Mouse (Mus musculus) heart, embryonic 12.5 days (tissue): ENCODE results near the gene Klhl5. TPM values are rescaled to one million over a fixed set of nuclear protein-coding genes. Genes with fewer than 3 reads are reported as not detected.

Experiments used
- ATAC-seq: fragments of 200-750 bp; cut with Nextera tagmentation; 2 replicates; pipeline ENCODE4 v1.8.0; 2017; ENCODE audit warnings: moderate TSS enrichment, moderate library complexity; ENCODE audit not compliant: insufficient number of reproducible peaks, low FRiP score
- H3K27ac ChIP-seq: fragments of 300-500 bp; sonication (generic); 2 replicates; pipeline ENCODE4 v1.5.1; 2016; ENCODE audit warnings: mild to moderate bottlenecking, moderate library complexity; ENCODE audit not compliant: poor library complexity, severe bottlenecking
- H3K27me3 ChIP-seq: fragments of 300-500 bp; sonication (generic); replicated peaks from 2 replicates; pipeline ENCODE4 v1.6.1; 2016; ENCODE audit warnings: mild to moderate bottlenecking, moderate library complexity
- H3K36me3 ChIP-seq: fragments of 300-500 bp; sonication (generic); 2 replicates; pipeline ENCODE4 v1.6.1; 2016; ENCODE audit warnings: mild to moderate bottlenecking, moderate library complexity
- H3K4me1 ChIP-seq: fragments of 300-500 bp; sonication (generic); replicated peaks from 2 replicates; pipeline ENCODE4 v1.6.1; 2016; ENCODE audit warnings: mild to moderate bottlenecking
- H3K4me2 ChIP-seq: fragments of 300-500 bp; sonication (generic); 2 replicates; pipeline ENCODE4 v1.6.1; 2016; ENCODE audit warnings: mild to moderate bottlenecking, moderate library complexity
- H3K4me3 ChIP-seq: fragments of 300-500 bp; sonication (generic); 2 replicates; pipeline ENCODE4 v1.5.1; 2016; ENCODE audit warnings: mild to moderate bottlenecking
- H3K9ac ChIP-seq: fragments of 300-500 bp; sonication (generic); 2 replicates; pipeline ENCODE4 v1.6.1; 2016; ENCODE audit warnings: mild to moderate bottlenecking, moderate library complexity
- H3K9me3 ChIP-seq: fragments of 300-500 bp; sonication (generic); replicated peaks from 2 replicates; pipeline ENCODE4 v1.6.1; 2016; ENCODE audit warnings: mild to moderate bottlenecking, moderate library complexity
- WGBS: fragments of 180-500 bp; shearing (Covaris S2); methylation state at CpG from one replicate; pipeline ENCODE4 v1.1.7; 2016; 5-methylcytosine and 5-hydroxymethylcytosine counted together
- polyA plus RNA-seq: library from polyadenylated mRNA; unstranded; fragments of >200 nt; fragmentation: Nextera tagmentation; extraction: Ambion mirVana; gene quantifications from 2 replicates; pipeline ENCODE4 v1.2.1, GENCODE M21; 2016

Gene Klhl5
- polyA plus RNA-seq, 1 experiment from 2014 or later, result 18.8 TPM

DNA sequence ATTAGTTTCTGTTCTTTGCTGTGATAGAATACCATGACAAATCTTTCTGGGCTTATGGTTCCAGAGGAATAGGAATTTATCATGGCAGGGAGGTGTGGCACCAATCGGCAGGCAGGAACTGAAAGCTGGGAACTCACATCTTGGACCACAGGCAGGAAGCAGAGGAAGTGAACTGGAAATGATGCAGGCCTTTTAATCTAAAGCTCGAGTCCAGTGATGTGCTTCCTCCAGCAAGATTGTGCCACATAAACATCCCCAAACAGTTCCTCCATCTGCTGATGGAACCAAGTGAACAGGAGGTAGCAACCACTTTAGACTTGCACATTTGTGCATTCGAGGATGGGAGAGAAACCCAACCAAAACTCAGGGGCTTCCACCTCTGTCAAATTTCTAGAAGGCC is 12.6 kb downstream of the Klhl5 start:
- Histone ChIP-seq H3K4me2 (no peak overlapping the region), H3K4me1 (peaks cover 4% of the 10 kb centered on the region; the same call in 1 of the 2 replicates), H3K27me3 (no peaks in the 10 kb centered on the region), H3K9ac (no peak overlapping the region), H3K27ac (0 out of 2 replicates have a peak overlapping the region, but pooled peaks have one; percentile 24), H3K9me3 (no peaks in the 10 kb centered on the region), H3K4me3 (no peak overlapping the region), H3K36me3 (peaks cover 18% of the 10 kb centered on the region)
- ATAC-seq, result no peak
- 53% methylated on average over 3 of the region's 3 CpGs for WGBS

- H3K4me3 ChIP-seq, result no peak overlapping the region
- no peaks in the 10 kb centered on the region for H3K36me3 ChIP-seq
- H3K9ac ChIP-seq, result no peak overlapping the region
- H3K9me3 ChIP-seq, result no peaks in the 10 kb centered on the region
- 71% methylated on average over 3 of the region's 3 CpGs for WGBS
- H3K4me2 ChIP-seq, result no peak overlapping the region
- H3K27ac ChIP-seq, result no peak overlapping the region
- no peak for ATAC-seq
- H3K27me3 ChIP-seq, result no peaks in the 10 kb centered on the region
- peaks cover 4% of the 10 kb centered on the region; the same call in 1 of the 2 replicates for H3K4me1 ChIP-seq
These were observed 15.3 kb downstream of the Klhl5 start for GRCm38 (mm10) chr5:65122616-65123015.

DNA sequence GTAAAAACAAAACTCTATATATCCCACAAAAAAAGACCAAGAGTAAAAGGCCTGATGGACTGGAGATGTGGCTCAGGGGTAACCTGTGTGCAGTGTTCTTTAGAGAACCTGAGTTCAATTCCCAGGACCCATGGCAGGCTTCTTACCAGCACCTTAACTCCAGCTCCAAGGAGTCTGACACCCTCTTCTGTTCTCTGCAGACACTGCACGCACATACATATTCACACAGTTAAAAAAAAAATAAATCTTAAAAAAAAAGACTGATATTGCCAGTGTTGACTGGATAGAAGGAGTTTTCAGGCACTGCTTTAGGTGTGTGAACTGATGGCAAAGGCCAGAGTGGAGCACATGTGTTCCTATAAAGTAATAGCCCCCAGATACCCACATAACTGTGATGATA is 18.8 kb downstream of the Klhl5 start:
- Histone ChIP-seq H3K9ac (no peak overlapping the region), H3K27ac (no peak overlapping the region), H3K36me3 (no peaks in the 10 kb centered on the region), H3K4me3 (no peak overlapping the region), H3K4me1 (peaks cover 9% of the 10 kb centered on the region; the same call in 1 of the 2 replicates), H3K4me2 (no peak overlapping the region), H3K27me3 (no peaks in the 10 kb centered on the region), H3K9me3 (no peaks in the 10 kb centered on the region)
- no peak for ATAC-seq
- 90% methylated on average over 1 of the region's 1 CpGs for WGBS

DNA sequence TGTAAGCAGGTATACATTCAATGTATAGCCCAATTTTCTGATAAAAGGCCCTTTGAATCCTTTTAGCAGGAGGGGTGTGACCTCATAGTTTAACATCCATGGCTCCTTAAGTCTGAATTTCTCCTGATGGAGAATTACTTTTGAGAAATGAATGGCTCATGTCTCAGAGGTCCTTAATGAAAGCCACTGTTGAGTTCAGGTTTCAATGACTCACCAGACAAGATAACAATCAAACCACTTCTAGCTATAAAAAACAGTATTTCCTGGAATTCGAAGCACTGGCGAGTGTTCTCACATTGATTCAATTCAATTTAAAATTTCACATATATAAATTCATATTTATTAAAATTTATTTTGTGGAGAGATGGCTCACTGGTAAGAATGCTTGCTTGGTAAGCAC is 21.1 kb downstream of the Klhl5 start:
- 63% methylated on average over 2 of the region's 2 CpGs for WGBS
- 0 out of 2 replicates have a peak, but pooled peaks cover 9% of the 10 kb centered on the region for H3K4me1 ChIP-seq

GRCm38 (mm10) chr5:65130528-65131210 is 23.3 kb downstream of the Klhl5 start:
- H3K9me3 ChIP-seq, result no peaks in the 10 kb centered on the region
- peak overlapping the region; percentile 44 for H3K4me3 ChIP-seq
- no peak overlapping the region for H3K27ac ChIP-seq
- ATAC-seq, result no peak
- peak overlapping the region; percentile 72 for H3K4me2 ChIP-seq
- no peaks in the 10 kb centered on the region for H3K27me3 ChIP-seq
- H3K4me1 ChIP-seq, result 0 out of 2 replicates have a peak, but pooled peaks cover 9% of the 10 kb centered on the region
- WGBS, result 11% methylated on average over 12 of the region's 12 CpGs
- 0 out of 2 replicates have a peak overlapping the region, but pooled peaks have one; percentile 37 for H3K9ac ChIP-seq
- H3K36me3 ChIP-seq, result no peaks in the 10 kb centered on the region

More for the DNA sequence above, 21.1 kb downstream of the Klhl5 start:
- no peak overlapping the region for H3K9ac ChIP-seq
- H3K27me3 ChIP-seq, result no peaks in the 10 kb centered on the region
- no peak overlapping the region for H3K4me3 ChIP-seq
- H3K27ac ChIP-seq, result no peak overlapping the region
- no peaks in the 10 kb centered on the region for H3K36me3 ChIP-seq
- no peaks in the 10 kb centered on the region for H3K9me3 ChIP-seq
- no peak overlapping the region for H3K4me2 ChIP-seq
- ATAC-seq, result no peak

DNA sequence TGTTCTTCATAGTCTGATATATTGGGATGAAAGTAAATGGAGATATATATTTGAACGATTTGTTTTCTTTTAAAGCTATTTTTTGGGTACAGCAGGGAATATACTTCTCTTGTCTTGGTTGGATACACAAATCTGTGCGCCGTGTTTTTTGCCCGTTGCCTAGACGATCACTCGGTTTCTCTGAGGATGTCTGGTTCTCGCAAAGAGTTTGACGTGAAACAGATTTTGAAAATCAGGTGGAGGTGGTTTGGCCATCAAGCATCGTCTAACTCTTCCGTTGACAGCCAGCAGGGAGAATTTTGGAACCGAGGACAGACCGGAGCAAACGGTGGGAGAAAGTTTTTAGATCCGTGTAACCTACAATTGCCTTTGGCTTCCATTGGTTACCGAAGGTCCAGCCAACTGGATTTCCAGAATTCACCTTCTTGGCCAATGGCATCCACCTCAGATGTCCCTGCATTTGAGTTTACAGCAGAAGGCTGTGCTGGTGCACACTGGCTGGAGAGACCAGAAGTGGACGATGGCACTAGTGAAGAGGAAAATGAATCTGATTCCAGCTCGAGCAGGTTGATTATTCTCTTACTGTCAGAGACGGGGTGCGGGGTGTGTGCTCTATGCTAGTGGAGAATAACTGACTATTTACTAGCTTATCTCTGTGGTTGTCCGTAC is 24.0 kb downstream of the Klhl5 start:
- H3K36me3 ChIP-seq, result no peaks in the 10 kb centered on the region
- 30% methylated on average over 20 of the region's 20 CpGs for WGBS
- ATAC-seq, result no peak

GRCm38 (mm10) chr5:65136159-65136558 is 28.8 kb downstream of the Klhl5 start:
- no peaks in the 10 kb centered on the region for H3K9me3 ChIP-seq
- 76% methylated on average over 7 of the region's 7 CpGs for WGBS

More for the DNA sequence above, 24.0 kb downstream of the Klhl5 start:
- Histone ChIP-seq H3K9ac (peak overlapping the region; percentile 52), H3K27ac (no peak overlapping the region), H3K4me1 (0 out of 2 replicates have a peak, but pooled peaks cover 9% of the 10 kb centered on the region), H3K4me2 (peak overlapping the region; percentile 72), H3K27me3 (no peaks in the 10 kb centered on the region), H3K9me3 (no peaks in the 10 kb centered on the region), H3K4me3 (peak overlapping the region; percentile 44)

GRCm38 (mm10) chr5:65137073-65137472 is 29.7 kb downstream of the Klhl5 start:
- Histone ChIP-seq H3K4me2 (no peak overlapping the region), H3K36me3 (peaks cover 8% of the 10 kb centered on the region), H3K27me3 (no peaks in the 10 kb centered on the region), H3K9ac (no peak overlapping the region), H3K9me3 (no peaks in the 10 kb centered on the region), H3K27ac (no peak overlapping the region), H3K4me1 (no peaks in the 10 kb centered on the region), H3K4me3 (no peak overlapping the region)
- no peak for ATAC-seq
- WGBS, result 81% methylated on average over 6 of the region's 6 CpGs

More at GRCm38 (mm10) chr5:65136159-65136558, 28.8 kb downstream of the Klhl5 start:
- Histone ChIP-seq H3K27ac (no peak overlapping the region), H3K36me3 (peaks cover 1% of the 10 kb centered on the region; the same call in 1 of the 2 replicates), H3K9ac (no peak overlapping the region), H3K4me2 (no peak overlapping the region), H3K4me3 (no peak overlapping the region), H3K4me1 (0 out of 2 replicates have a peak, but pooled peaks cover 4% of the 10 kb centered on the region), H3K27me3 (no peaks in the 10 kb centered on the region)
- no peak for ATAC-seq

- H3K4me2 ChIP-seq, result no peak overlapping the region
- H3K4me1 ChIP-seq, result peaks cover 4% of the 10 kb centered on the region; the same call in 1 of the 2 replicates
- no peaks in the 10 kb centered on the region for H3K9me3 ChIP-seq
- no peak overlapping the region for H3K27ac ChIP-seq
- H3K27me3 ChIP-seq, result no peaks in the 10 kb centered on the region
- WGBS, result 85% methylated on average over 8 of the region's 8 CpGs
- H3K4me3 ChIP-seq, result no peak overlapping the region
- no peak for ATAC-seq
- H3K36me3 ChIP-seq, result peaks cover 28% of the 10 kb centered on the region
- no peak overlapping the region for H3K9ac ChIP-seq
These were observed 33.9 kb downstream of the Klhl5 start for GRCm38 (mm10) chr5:65141242-65141641.

DNA sequence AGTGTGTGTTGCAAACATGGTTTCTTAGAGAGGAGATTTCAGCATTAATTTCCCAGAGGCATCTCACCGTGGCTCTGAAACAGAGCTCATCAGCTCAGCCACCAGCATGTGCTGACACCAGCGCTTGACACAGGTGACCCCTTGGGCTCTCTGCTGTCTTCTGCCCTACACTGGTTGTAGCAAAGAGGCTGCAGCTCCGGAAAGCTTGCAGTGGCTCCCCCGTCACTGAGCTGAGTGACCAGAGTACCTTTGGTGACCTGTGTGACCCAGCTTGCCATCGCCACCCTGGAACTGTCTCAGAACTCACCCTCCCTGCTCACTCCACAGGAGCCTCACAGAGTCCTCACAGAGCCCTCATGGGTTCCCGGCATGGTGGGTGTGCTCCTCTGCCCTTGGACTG is 34.9 kb downstream of the Klhl5 start:
- H3K9ac ChIP-seq, result no peak overlapping the region
- peaks cover 4% of the 10 kb centered on the region; the same call in 1 of the 2 replicates for H3K4me1 ChIP-seq
- peaks cover 28% of the 10 kb centered on the region for H3K36me3 ChIP-seq
- H3K4me3 ChIP-seq, result no peak overlapping the region
- H3K4me2 ChIP-seq, result no peak overlapping the region
- 59% methylated on average over 6 of the region's 6 CpGs for WGBS
- H3K9me3 ChIP-seq, result no peaks in the 10 kb centered on the region
- H3K27me3 ChIP-seq, result no peaks in the 10 kb centered on the region
- ATAC-seq, result no peak
- no peak overlapping the region for H3K27ac ChIP-seq

GRCm38 (mm10) chr5:65145499-65146101 is 38.3 kb downstream of the Klhl5 start:
- Histone ChIP-seq H3K4me3 (no peak overlapping the region), H3K9ac (no peak overlapping the region), H3K27ac (no peak overlapping the region), H3K36me3 (peaks cover 51% of the 10 kb centered on the region), H3K4me2 (no peak overlapping the region), H3K4me1 (peaks cover 4% of the 10 kb centered on the region; the same call in 1 of the 2 replicates), H3K27me3 (no peaks in the 10 kb centered on the region), H3K9me3 (no peaks in the 10 kb centered on the region)
- no peak for ATAC-seq
- WGBS, result 88% methylated on average over 9 of the region's 9 CpGs
